Mouse (Mus musculus): ENCODE measurements around the gene Olfr372.
"Not testable (repeated sequence)": the region's sequence is repeated elsewhere in the genome, so short reads cannot be mapped to it uniquely, and the experiment has no call there.

Olfr372 gene

GRCm38 (mm10) chr8:72040918-72041317, at the start of gene Olfr372:
Gene Olfr372 (plus strand): TSS chr8:72041218.
- not testable (repeated sequence) for DNase-seq

- no peak for DNase-seq
These were observed 41.6 kb upstream of the Olfr372 start for GRCm38 (mm10) chr8:71999434-71999833.

DNA sequence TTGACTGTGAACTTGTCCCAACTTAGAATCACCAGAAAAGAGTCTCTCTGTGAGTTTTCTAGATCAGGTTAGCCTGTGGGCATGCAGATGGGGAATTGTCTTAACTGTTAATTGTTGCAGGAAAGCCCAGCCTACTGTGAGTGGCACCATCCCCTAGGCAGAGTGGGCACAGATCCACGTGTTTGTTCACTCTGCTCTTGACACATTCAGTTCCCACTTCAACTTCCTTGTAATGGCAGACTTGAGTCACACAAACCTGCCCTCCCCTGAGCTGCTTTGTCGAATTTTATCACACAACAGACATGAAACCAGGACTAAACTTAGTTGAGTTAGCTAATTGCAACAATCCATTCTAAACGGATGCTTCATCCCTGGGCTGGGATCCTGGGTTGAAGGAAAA, 40.8 kb upstream of the Olfr372 start:
- DNase-seq: no peak

DNA sequence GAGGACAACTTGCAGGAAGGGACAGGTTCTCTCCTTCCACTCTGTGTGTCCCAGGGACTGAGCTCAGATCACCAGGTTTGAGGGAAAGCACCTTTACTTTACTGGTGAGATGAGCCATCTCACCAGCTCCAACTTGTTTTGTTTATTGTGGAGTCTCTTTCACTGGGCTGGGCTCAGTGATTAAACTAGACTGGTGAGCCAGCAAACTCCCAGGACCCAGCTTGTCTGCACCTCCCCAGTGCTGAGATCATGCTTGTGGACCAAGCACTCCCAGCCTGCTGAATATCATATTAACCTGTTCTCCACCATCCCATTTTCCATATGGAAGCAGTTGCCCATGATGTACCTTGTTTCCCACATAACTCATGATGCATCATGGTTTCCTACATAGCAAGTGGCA, 38.1 kb upstream of the Olfr372 start:
- DNase-seq: no peak

- no peak for DNase-seq
These were observed 35.1 kb upstream of the Olfr372 start for GRCm38 (mm10) chr8:72005912-72006311.

DNA sequence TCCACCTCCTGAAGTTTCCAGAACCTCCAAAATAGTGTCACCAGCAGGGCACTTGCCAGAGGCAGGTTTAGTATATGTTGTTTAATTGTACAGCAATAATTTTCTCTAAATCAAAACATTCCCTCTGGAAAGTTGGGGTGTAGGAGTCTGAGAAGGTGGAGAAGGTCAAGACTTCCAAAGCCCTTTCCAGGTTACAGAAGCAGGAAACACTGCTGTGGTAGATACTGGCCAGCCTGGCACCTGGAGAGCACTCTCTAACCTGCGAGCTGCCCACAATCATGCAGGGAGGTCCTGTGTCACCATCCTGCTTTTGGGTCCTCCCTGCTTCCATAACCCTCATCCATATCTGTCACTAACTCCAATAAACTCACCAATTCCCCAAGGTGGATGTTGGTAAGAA, 34.3 kb upstream of the Olfr372 start:
- no peak for DNase-seq

GRCm38 (mm10) chr8:72008134-72008641, 32.8 kb upstream of the Olfr372 start:
- peak; percentile 20 to 22 for DNase-seq

- peak in 1 of 2 experiments; percentile 11 for DNase-seq
These were observed 31.5 kb upstream of the Olfr372 start, which contains the start of gene Cyp4f18 for GRCm38 (mm10) chr8:72009473-72009872. Gene Cyp4f18 (minus strand): TSS chr8:72009626.

- not testable (repeated sequence) for DNase-seq
These were observed 27.4 kb upstream of the Olfr372 start for GRCm38 (mm10) chr8:72013506-72014228.

DNA sequence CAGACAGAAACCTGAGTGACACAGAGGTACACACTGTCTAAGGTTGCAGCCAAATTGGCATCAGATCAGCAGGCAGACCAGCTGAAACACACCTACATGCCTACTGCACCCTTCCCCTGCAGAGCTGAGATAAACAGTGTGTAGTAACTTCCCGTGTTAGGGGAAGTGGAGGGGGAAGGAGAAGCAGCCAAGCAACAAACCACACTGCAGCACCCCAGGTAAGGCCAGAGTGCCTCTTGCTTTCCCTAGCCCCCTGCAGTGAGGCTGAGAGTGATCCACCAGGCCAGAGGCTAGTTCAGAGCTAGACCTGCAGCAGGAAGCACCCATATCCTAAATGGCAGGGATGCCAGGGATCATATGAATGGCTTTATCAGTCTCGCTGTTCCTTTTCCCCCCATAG, 23.7 kb upstream of the Olfr372 start:
- DNase-seq: not testable (repeated sequence)

GRCm38 (mm10) chr8:72018141-72018540, 22.9 kb upstream of the Olfr372 start:
- DNase-seq: no peak

- DNase-seq: not testable (repeated sequence)
These were observed 22.0 kb upstream of the Olfr372 start for GRCm38 (mm10) chr8:72019022-72019421.

GRCm38 (mm10) chr8:72019816-72020215, 21.2 kb upstream of the Olfr372 start:
- DNase-seq: no peak

- DNase-seq: peak; percentile 32 to 72
These were observed 16.1 kb upstream of the Olfr372 start for GRCm38 (mm10) chr8:72024886-72025285.

DNA sequence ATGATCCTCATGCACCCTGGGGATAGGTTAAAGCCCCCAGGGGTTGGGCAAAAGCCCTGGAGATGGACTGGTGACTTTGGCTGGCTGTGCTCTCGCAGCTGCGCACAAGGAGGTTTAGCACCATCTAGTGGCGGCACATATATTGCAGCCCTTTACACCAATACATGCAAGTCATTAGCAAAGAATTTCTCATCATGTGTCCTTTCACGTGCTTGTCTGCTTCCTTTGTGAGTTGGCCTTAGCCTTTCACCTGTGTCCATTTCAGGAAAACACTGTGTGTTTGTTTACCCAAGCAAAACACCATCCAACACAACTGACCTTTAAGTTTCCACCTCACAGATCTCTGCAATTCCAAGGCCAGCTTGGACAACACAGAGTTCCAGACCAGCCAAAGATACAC, 8.1 kb upstream of the Olfr372 start:
- peak; percentile 63 to 81 for DNase-seq

- no peak for DNase-seq
These were observed 1.5 kb downstream of the Olfr372 start for GRCm38 (mm10) chr8:72042493-72042892.

GRCm38 (mm10) chr8:72054633-72055032, 13.6 kb downstream of the Olfr372 start:
- not testable (repeated sequence) for DNase-seq

DNA sequence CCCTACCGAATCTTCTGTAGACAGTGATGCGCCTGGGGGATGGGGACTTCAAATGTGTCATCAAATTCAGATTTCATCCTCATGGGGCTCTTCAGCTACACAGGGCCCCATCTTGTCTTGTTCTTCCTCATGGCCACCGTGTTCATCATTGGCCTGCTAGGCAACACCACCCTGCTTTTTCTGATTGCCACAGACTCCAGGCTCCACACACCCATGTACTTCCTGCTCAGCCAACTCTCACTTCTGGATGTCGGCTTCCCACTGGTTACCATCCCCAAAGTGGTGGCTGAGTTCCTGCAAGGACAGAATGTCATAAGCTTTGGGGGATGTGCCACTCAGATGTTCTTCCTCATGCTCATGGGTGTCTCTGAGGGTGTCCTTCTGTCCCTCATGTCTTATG, 16.6 kb downstream of the Olfr372 start:
- DNase-seq: not testable (repeated sequence)

DNA sequence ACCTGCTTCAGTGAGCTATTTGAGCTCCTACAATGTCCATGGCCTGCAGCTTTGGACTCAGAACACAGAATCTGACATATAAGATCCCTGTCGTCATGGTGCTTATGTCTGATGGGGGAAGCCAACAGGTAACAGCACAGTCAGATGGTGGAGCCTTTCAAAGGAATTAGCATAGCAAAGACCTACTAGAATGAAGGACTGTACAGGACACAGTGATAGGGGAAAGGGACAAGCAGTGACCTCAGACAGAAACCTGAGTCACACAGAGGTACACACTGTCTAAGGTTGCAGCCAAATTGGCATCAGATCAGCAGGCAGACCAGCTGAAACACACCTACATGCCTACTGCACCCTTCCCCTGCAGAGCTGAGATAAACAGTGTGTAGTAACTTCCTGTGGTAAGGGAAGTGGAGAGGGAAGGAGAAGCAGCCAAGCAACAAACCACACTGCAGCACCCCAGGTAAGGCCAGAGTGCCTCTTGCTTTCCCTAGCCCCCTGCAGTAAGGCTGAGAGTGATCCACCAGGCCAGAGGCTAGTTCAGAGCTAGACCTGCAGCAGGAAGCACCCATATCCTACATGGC, 25.9 kb downstream of the Olfr372 start:
- not testable (repeated sequence) for DNase-seq

GRCm38 (mm10) chr8:72082877-72083276, 41.9 kb downstream of the Olfr372 start, which contains the start of gene Olfr373:
Gene Olfr373 (plus strand): TSS chr8:72083177.
- not testable (repeated sequence) for DNase-seq

- DNase-seq: peak in 1 of 2 experiments; percentile 2
These were observed 43.7 kb downstream of the Olfr372 start for GRCm38 (mm10) chr8:72084744-72085143.

DNA sequence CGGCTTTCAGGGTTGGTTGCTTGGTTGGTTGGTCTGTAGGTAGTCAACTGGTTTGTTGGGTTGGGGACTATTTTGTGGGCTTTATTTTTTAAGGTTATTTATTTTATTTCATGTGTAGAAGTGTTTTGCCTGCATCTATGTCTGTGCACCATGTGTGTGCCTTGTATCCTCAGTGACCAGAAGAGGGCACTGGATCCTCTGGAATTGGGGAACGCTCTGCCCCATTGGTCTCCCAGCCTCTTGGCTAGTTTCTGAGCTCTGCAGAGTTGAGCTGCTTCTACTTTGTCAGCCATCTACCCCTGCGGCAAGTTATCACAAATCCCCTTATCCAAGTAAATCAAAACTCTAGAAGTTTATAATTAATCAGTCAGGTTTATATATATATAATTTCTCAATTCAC, 46.6 kb downstream of the Olfr372 start:
- DNase-seq: not testable (repeated sequence)

DNA sequence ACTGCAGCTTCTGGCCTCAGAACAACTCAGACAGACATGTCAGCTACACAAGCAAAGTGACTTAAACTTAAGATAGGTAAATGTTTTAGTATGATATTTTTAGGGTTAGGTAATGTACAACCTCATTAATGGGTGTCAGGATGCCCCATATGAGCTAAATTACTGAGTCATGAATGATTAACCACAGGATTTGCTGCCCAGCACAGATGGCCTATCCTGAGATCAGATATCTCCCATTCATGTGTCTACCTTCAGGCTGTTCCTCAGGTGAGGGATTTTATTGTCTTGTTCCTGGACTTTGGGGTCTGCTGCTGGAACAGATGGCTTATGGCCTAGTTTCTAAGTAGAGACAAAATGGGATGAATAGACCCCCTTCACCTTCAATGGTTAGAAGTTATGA, 55.7 kb downstream of the Olfr372 start:
- not testable (repeated sequence) for DNase-seq

Measured in kidney, postnatal 36 days (tissue).